Mouse (Mus musculus) testis, adult 2 months (tissue): ENCODE results near the gene Csnk2b.

Experiments used
- CTCF ChIP-seq: fragments of 200-500 bp; IDR thresholded peaks from 2 replicates; pipeline ENCODE4 v1.5.1; 2012; ENCODE audit warnings: low read depth, mild to moderate bottlenecking, inconsistent platforms, low read length, moderate library complexity; ENCODE audit not compliant: control insufficient read depth, insufficient read depth, insufficient replicate concordance
- POLR2A ChIP-seq: fragments of 200-500 bp; IDR thresholded peaks from 2 replicates; pipeline ENCODE4 v1.6.1; 2012; ENCODE audit warnings: low read depth, mild to moderate bottlenecking, inconsistent platforms, low read length, moderate library complexity; ENCODE audit not compliant: control insufficient read depth

- no peak for TF ChIP-seq CTCF
- no peak for TF ChIP-seq POLR2A
Measured at GRCm38 (mm10) chr17:35165451-35166155, 43.8 kb upstream of the Csnk2b start.
